Mouse (Mus musculus) megakaryocyte, adult 5-6 weeks (primary cell): ENCODE measurements at regions not wholly inside any gene's neighbourhood (a gene's known extent, or its start where the extent isn't known, plus 50 kb on each side); places are given as distances from the start of the nearest gene placed in this dataset.

Experiments used
- ATAC-seq: 2 replicates; pipeline ENCODE4 v1.8.0; 2016; ENCODE audit warnings: mild to moderate bottlenecking, inconsistent platforms; ENCODE audit not compliant: poor library complexity, severe bottlenecking

DNA sequence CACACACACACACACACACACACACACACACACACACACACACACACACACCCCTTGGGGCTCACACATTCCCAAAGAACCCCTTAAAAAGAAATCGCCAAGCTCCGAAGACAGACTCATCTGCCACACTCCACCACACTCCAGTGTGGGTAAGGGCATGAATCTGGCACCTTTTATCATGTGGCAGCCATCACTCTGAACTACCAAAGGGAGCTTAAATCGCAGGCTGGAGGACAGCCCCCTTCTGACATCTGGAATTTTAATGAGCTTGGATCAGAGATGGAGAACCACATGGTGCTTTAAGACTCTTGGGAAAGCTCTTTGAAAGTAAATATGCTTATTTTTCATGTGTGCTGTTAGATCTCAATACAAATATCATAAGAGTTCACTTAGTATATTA is 462.5 kb upstream of the Gm10131 start:
- ATAC-seq, result no peak

DNA sequence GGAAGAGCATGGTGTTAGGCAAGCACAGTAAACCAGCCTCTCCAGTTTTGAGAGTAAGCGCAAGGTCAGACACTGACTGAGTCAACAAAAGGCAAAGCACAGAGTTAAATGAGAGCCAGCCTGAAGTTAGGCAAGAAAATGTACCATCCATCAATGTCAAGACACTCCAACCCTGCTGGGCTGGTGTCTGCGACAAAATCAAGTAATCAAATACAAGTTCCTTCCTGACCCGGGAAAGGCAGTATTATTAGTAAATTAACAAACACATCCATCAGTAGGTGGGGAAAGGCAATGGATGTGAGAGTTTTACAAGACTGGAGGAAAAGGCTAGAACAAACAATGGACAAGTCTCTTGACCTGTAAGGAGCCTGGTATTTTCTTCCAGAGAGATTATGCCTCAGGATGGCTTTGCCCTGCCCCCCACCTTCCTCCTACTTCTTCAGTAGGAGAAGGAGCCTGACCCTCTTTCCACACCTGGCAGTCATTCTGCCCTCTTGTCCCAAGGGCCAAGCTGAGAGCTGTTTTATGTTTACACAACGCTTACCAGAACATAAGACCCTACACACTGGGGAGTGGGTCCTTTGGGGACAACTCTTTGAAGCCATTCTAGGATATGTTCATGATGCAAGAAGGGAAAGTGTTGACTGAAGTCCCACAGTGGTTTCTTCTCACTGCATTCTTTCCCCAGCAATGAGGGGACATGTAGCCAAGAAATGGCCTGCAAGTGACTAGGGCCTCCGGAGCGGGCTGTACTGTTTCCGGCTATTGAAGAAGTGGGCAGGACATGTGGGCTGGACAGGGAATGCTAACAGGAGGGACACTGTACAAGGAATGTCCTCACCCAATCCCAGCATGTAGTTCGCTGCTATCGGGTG is 461.7 kb upstream of the Gm10131 start:
- ATAC-seq, result no peak

DNA sequence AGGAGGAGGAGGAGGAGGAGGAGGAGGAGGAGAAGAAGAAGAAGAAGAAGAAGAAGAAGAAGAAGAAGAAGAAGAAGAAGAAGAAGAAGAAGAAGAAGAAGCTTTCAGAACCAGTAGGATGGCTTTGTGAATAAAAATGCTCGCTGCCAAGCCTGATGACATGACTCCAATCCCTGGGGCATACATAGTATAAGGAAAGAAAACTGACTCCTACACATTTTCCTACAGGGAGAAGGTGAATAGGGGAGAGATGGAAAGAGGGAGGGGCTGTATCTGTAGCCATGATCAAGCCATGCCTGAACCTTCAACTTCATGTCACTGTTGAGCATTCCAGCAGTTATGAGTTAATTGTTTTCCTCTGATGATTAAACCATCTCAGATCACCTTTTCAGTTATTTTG is 460.2 kb upstream of the Gm10131 start:
- ATAC-seq, result no peak

DNA sequence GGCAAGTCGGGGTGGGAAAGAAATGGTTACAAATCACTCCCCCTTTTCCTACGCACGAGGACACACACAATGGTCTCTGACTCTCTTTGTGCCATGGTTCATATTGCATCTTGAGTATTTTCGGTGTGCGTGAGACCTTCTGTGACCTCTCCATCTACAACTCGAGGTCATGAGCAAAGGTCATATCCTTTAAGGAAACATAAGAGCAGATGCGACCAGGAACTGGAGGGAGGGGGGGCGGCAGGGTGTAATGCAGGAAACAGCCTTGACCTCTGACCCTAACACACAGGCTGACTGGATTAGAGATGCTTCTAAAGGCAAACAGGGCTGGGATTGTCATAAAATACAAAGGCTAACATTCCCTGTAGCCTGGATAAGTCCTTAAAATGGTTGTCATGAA is 450.7 kb upstream of the Gm10131 start:
- no peak for ATAC-seq

DNA sequence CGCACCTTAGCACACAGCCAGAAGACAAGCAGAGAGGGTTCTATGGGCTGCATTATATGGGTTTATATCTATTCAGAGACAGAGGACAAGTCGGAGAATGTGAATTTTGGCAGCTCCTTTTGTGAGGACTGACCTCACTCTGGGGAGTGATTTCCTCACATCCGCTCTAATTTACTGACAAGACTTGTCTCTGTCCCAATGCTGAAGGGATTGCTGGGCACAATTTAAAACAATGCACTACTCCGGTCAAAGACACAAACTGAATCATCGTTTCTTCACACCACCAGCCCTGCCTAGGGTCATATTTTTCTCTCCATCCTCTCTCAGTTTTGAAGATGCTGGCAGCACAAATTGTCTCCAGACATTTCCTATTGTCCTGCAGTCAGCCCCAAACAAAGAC is 438.2 kb upstream of the Gm10131 start:
- no peak for ATAC-seq

DNA sequence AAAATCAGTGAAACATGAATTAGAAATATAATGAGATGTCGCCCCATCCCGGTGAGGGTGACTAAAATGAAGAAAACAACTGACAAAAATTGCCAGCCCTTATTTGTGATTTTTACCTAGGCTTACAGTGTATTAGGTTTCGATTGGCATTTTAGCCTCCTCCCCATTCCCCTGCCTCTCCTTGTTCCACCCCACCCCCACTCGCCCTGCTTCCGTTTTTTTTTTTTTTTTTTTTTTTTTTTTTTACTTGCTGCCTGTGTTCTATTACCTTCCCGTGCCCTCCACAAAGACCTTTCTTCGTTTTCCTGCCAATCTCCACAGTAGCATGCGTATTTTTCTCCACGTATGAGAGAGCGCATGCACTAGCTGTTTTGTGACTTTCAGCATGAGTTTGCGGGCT is 435.3 kb upstream of the Gm10131 start:
- peak; percentile 64 for ATAC-seq

DNA sequence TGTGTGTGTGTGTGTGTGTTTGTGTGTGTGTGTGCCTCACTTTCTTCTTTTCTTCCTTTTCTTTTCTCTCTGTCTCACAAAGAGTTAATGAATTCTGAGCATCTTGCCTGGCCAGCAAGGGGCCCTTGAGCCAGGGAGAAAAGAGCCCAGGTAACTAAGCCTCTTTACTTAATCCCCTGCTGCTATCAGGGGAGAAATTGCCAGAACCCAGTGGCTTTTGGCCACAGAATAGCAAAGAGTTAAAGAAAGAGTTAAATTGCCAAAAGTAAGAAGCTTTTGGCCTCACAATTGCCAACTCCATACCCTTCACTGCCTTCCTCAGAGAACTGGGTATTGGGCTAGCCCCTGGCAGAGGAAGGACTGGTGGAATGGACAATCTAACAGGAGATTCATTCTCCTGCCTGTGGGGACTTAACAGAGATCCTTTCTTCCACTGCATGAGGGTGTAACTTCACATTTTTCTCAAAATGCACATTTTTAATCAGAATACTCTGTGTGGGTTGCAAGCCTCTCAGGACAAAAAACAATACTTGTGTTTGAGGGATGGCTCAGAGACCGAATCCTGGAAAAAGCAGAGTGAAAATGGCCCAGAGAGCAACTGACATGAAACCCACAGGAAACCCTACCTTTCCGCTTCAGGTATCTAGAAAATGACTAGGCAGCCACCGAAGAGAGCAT is 431.0 kb upstream of the Gm10131 start:
- no peak for ATAC-seq

DNA sequence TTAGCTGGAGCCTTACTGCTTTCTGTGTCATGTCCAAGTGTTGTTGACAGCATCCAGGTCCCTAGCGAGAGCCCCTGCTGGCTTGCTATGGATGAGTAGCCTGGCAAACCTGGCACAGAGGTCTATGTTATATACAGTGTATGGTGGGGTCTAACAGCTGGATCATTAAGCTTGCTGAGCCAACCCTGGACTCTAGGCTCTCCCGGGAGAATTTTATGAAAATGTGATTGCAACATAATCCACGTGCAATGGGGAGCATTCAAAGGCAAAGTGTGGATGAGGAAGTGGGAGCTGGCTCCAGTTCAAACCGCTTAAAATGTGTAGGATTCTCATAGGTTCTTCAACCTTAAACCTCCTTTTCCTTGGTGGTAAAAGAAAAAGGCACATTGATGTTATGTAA is 427.7 kb upstream of the Gm10131 start:
- peak; percentile 76 for ATAC-seq

DNA sequence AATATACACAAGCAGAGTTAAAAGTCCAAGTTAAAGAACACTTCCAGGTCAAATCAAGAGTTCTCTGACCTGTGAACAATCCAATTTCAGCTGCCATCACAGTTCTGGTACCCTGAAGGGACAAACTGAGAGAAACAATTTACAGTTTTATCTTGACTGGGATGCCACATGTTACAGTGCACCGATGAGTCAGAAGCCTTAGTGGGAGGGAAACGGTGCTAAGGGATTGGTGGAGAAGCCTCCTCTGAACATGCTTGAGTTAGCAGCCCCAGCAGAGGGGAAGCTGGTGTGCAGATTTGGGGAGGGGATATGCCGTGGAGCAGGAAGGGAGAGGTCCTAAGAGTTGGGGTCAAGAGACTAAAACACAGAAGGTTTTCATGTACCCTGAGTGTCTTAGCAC is 423.9 kb upstream of the Gm10131 start:
- ATAC-seq, result no peak

DNA sequence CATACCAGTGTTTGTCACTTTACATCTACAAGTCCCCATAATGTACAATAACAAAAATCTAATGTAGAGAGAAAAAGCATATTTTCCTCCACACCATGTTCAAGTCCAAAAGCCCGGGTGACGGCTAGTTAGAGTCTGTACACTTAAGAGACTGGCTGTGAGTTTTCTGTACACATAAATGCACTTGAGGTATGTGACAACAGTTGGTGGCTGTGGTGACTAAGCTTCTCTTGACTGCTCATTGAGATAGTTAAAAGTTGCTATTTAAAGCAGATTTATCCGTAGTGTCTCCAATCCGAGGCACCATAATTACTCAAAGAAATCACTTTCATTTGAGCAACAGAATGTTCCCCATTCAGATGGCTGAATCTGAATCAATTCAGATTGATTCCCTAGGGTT is 421.9 kb upstream of the Gm10131 start:
- ATAC-seq, result no peak

DNA sequence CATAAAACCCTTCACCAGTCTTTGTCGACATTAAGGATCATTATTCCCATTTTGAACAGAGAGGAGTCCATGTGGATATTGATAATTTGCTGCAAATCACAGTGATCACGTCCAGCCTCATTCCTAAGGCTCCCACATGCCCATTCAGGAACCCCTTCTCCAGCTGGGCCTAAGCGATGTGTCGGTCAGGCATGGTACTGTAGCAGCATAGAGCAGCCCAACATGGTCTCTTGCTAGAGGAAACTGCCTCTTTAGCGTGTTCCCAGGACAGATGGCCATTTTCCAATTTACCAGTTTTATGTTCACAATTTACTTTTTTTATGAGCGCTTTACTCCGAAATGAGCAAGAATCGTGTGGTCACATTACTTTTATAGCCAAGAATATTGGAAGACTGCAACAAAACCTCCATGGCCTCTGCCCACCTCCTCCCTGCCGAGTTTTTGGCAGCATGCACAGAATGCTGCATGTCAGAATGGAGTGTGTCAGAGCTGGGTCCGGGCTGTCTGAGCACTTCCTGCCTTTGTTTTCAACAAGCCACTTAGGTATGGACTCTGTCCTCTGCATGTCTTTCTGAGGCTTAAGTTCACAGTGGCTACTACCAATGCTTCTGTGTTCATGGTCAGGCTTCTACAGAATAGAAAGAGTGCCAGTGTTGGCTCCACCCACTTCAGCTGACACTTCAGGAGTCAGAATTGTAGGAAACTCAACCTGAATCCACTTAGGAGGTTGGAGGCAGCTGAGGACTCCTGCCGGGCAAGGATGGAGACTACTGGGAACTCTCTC is 419.6 kb upstream of the Gm10131 start:
- no peak for ATAC-seq

DNA sequence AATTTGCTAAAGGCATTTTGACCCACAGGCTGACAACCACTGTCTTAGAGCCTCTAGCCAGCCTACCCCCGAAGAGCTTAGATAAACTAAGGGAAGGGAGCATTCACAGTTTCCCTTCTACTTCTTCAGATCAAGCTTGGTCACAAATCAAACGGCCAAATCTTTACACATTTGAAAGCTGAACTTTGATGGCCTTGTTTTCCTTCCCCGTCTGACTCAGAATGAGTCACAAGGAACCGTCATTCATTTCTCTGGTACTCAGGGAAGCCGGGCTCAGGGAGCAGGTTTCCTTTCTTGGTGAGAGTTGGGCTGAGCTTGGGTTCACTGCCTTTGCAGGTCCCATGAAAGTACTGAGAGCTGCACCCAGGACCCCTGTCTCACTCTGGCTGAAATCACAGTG is 418.5 kb upstream of the Gm10131 start:
- ATAC-seq, result no peak

DNA sequence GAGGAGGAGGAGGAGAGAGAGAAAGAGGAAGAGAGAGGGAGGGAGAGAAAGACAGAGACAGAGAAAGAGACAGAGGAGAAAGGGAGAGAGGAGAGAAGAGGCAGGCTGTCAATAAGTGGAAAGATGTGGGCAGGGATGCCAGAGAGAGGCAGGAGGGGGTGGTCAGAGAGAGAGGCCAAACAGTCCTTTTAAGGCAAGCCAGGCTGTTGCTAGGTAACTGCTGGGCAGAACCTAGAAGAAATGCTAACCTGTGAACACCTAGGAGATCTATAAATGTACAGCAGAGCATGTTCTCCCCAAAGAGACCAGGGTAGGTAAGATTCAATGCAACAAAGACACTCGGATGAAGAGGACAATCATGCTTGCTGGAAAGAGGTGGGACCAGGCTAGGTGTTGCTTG is 417.9 kb upstream of the Gm10131 start:
- no peak for ATAC-seq

DNA sequence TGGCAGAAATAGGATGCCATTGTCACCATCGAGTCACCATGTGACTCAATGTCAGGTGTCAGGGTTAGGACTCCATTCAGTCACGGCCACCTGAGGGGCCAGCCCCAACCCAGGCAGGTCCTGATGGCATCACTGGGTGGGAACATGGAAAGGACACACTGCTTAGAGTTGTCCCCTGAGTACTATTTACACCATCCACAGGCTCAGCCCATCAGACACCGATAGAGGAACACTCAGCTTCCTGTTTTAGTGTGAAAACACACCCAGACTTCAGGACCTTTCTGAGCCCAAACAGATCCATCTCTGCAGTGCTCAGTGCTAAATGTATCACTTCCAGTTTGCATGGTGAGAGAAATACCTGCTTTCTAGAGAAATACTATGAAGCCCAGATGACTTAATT is 416.7 kb upstream of the Gm10131 start:
- peak; percentile 64 for ATAC-seq

DNA sequence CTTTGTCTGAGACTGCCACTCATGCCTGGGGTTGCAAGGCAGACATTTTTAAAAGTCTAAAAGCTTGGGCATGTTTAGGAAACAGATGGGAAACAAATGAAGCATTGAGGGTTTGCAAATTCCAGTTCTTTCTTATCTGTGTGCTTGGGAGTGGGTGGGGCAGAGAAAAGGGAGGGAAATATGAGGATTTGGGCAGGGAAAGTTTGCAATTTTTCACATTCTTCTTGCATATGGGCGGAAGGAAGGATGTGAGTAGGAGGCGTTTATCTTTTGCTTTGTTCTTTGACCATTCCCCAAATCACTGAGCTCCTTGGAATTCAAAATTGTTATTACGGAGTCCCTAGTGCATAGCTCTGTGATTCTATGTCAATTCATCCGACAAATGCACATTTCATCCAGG is 413.7 kb upstream of the Gm10131 start:
- ATAC-seq, result no peak

DNA sequence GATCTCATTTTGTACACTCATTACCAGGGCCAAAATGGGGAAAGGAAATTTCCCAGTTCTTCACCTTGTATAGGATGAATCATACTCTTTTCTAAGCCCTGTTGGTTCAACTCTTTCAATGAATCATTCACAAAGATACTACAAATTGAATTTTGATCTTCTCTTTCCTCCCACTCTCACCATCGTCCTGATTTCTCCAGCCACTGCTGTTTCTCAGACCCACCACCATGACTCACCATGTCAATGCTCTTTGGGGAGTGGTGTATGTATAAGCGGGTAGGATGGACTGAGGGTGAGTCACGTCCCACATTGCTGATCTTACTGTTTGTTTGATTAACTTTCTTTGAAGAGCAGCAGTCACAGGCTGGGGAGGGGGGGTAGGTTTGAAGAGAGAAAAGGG is 412.3 kb upstream of the Gm10131 start:
- ATAC-seq, result no peak

DNA sequence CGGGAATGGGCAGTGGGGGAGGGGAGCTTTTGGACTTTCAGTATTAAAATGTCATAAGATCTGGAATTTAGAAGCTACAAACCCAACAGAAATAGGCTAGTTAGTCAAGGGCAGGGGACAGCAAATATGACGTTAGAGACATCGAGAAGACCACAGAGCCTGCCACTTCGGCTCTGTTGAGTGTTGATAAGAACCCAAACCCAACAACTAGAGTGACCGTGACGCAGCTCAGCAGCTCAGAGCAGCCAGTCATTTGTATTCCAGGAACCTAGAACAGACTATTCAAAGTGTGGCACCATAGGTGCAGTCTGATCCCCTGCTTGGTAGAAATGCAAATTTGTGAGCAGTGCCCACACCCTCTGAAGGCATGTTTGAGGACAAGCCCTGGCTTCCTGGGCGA is 409.8 kb upstream of the Gm10131 start:
- no peak for ATAC-seq

DNA sequence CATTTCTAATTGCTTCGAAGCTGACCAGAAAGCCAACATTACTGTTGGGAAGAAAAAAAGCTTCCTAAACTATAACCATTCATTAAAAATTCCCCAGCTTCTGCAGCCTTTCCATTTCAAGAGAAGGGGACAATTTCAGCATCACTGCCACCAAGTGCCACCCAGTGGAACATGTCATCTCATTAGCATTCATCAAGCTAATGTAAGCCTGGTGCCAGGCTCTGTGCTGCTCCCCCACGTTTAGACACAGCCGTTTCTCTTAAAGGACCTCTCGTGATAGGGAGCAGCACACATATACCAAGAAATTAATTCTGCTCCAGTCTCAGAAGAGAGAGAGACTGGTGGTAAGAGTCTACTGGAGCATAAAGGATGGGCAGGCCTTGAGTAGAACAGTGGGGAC is 409.1 kb upstream of the Gm10131 start:
- no peak for ATAC-seq

DNA sequence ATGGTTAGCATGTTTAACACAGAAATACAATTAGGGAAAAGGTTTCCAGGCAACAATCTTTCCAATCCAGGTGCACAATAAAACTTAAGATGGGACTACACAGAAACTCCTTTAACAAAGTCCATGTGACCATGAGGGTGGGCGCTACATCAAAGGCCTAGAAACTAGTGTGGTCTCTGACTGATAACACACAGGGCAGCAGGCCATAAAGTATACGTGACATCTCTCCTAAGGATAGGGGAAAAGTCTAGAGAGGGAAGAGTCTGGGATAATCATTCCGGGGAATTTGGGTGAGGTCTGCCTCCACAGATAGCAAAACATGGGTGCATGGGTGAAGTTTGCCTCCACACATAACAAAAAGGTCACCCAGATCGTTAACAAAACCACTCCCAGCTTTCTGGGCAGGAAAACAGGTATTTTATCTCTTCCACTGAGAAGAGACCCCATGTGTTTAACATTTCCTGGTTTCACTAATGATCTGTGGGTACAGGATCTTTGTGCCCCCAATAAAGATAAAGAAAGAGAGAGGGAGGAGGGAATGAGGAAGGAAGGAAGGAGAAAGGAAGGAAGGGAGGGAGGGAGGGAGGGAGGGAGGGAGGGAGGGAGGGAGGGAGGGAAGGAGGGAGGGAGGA is 402.0 kb upstream of the Gm10131 start:
- no peak for ATAC-seq

DNA sequence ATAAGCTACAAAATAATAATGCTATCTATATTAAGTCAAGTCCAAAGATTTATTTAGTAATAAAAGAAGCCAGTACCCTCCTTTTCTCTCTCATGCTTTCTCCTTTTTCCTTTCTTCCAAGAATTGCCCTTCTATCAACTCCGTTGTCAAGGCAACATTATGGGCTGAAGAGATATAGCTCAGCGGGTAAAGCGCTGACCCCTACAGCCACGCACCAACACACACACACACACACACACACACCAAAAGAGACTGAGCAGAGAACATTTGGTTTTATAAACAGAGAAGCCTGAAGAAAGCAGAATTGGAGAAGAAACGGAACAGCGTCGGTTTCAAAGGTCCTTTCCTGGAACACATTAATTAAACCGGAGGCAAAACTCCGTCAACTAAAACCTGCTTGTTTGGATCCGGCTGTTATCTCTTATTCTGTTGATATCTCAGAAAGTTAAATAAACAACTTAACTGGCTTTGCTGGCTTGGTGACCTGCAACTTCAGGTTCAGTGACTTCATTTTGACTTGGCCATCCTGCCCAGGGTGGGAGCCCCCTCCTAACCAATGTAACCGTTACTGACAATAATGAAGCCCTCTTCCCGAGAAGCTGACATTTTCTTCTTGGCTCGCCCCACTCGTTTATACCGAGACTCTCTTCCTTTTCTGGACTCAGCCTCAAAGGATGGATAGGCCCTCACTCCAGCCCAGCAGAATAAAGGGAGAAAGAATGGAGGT is 394.5 kb upstream of the Gm10131 start:
- no peak for ATAC-seq

DNA sequence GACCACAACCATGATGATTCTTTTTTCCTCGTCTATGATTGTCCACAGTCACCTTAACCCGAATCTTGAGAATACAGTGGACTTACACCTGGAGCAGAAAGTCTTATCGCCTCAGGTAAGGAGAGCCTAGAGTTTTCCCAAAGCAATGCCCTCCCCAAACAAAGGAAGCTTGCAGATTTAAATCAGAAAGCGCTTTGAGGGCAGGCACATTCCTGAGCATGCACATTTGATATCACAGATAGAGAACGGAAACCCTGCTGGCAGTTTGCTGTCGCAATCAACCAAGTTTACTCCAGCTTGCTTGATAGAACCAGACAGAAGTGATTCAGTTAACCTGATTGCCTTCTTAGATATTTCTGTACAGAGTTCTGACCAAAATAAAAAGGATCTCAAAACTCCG is 393.6 kb upstream of the Gm10131 start:
- ATAC-seq, result no peak
